Mouse (Mus musculus): Measurements from ENCODE around the gene Vmn2r18. TPM values are rescaled to one million over a fixed set of nuclear protein-coding genes. Genes with fewer than 3 reads are reported as not detected.

Vmn2r18 gene
- polyA plus RNA-seq (2015; fragmentation: Nextera tagmentation; extraction: Ambion mirVana), result 0.08 TPM in 2 replicates

DNA sequence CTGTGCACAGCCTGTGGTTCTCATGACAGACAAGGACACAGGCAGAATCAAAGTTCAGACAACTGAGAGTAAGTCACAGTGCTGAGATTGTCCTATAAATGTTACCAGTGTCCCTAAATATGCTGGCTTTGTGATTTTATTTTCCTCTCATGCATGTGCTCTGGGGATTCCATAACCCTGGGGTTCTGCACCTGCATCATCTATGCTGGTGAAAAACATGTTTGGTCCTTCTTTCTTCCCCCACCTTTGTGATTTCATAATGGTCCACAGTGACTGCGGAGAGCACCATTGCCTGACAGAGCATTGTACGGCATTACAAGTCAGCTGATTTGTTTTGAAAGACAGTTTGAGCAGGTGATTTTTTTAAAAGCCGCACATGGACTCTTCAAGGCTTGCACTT, at the start of gene Vmn2r18:
Vmn2r18 (minus strand) TSS at position 101 of the 400 bp plus-strand sequence.
- Histone ChIP-seq H3K4me2 (replicated peaks) (no peak within 1 kb of the TSS), H3K4me3 (replicated peaks) (no peak within 1 kb of the TSS), H3K27me3 (no peaks in the 10 kb centered on the region), H3K9me3 (replicated peaks) (no peaks in the 10 kb centered on the region), H3K4me1 (no peaks in the 10 kb centered on the region), H3K27ac (replicated peaks) (no peak within 1 kb of the TSS), H3K36me3 (no peaks in the 10 kb centered on the region), H3K9ac (no peak within 1 kb of the TSS)
- WGBS, result 92% methylated on average over 3 of the region's 3 CpGs
- no peak for ATAC-seq (ENCODE audit: insufficient number of reproducible peaks, low FRiP score, low TSS enrichment, low read depth)

DNA sequence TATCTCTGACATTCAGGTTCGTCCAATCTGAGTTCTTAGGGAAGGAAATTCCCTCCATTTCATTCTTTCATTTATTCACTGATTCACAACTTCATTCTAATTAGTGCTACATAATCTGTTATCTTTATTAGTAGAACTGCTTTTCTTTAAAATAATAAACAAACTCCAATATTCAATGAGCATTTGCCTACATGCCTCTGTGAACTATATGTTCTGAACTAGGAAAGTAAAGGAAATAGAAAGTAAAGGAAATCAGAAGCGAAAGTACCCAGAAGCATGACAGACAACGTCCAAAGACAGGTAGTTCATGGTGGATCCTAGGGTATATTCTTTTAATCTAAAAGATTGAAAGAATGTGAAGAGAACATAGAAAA, 45.6 kb upstream of the Vmn2r18 start:
- no peak for ATAC-seq (ENCODE audit: insufficient number of reproducible peaks, low FRiP score, low TSS enrichment, low read depth)
- Histone ChIP-seq H3K4me1 (peaks cover 8% of the 10 kb centered on the region; the same call in 1 of the 2 replicates), H3K4me2 (replicated peaks) (peak overlapping the region; percentile 58), H3K27me3 (no peaks in the 10 kb centered on the region), H3K9ac (no peak overlapping the region), H3K36me3 (peaks cover 26% of the 10 kb centered on the region), H3K27ac (replicated peaks) (0 out of 2 replicates have a peak overlapping the region, but pooled peaks have one; percentile 73), H3K4me3 (replicated peaks) (peak overlapping the region; percentile 60), H3K9me3 (replicated peaks) (no peaks in the 10 kb centered on the region)
- WGBS, result 66% methylated on average over 3 of the region's 3 CpGs

DNA sequence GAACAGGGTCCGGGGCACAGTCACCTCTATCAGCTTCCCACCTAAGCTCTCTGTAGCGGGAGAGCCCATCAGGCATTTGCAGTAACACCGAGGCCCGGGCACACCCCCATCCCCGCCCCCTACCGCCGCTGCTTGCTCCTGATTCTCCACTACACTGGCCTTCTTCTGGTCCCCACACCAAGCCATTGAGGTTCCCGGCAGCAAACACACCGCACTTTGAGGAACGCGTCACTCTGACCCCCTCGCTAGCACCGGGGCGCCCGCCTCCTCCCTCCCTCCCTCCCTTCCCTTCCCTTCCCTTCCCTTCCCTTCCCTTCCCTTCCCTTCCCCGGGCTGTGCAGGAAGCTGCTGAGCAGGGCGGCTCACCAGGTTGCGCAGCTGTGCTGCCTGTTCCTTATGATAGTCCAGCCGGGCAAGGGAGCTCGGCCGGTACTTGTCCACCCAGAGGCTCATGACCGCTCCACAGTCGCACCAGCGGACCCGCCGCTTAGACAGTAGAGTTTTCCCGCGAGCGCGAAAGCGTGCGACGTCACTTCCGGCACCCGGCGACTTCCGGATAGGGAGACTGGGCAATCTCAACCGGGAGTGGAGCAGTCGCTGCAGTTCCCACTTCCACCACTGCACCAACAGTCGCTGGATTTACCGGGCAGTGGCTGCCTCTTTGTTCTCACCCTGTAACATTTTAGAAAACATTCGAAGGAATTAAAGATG, 45.0 kb upstream of the Vmn2r18 start, which contains the start of gene Rfc3:
Rfc3 (minus strand) TSS at position 543 of the 711 bp plus-strand sequence.
- Histone ChIP-seq H3K36me3 (peaks cover 31% of the 10 kb centered on the region), H3K27me3 (no peaks in the 10 kb centered on the region), H3K9me3 (replicated peaks) (no peaks in the 10 kb centered on the region), H3K27ac (replicated peaks) (peak within 1 kb of the TSS; percentile 73), H3K4me3 (replicated peaks) (peak within 1 kb of the TSS; percentile 60), H3K4me1 (peaks cover 8% of the 10 kb centered on the region; the same call in 1 of the 2 replicates), H3K9ac (peak within 1 kb of the TSS; percentile 59), H3K4me2 (replicated peaks) (peak within 1 kb of the TSS; percentile 58)
- 1% methylated on average over 41 of the region's 42 CpGs for WGBS
- ATAC-seq (ENCODE audit: insufficient number of reproducible peaks, low FRiP score, low TSS enrichment, low read depth), result peak; percentile 97

DNA sequence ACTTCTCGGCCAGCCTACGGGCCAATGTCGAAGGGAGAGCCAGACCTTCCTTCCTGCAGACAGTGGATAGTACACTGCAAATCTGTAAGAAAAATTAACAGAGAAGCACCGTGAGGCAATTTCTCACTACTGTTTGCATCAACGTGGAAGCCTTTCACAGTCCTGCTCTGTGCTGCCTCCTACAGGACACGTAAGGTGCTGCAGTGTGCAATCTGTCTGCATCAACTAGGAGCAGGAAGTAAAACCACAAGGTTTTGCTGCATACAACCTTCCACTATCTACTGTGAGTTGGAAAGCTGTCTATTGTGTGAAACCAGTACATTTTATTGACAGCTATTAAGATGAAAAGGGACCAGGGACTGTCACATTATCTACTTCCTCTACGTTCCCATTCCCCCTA, 39.0 kb upstream of the Vmn2r18 start:
- no peak overlapping the region for H3K27ac ChIP-seq (replicated peaks)
- H3K9ac ChIP-seq, result no peak overlapping the region
- WGBS, result 96% methylated on average over 7 of the region's 7 CpGs
- ATAC-seq (ENCODE audit: insufficient number of reproducible peaks, low FRiP score, low TSS enrichment, low read depth), result no peak
- no peaks in the 10 kb centered on the region for H3K9me3 ChIP-seq (replicated peaks)
- no peak overlapping the region for H3K4me2 ChIP-seq (replicated peaks)
- H3K4me3 ChIP-seq (replicated peaks), result no peak overlapping the region
- H3K36me3 ChIP-seq, result peaks cover 80% of the 10 kb centered on the region
- no peaks in the 10 kb centered on the region for H3K27me3 ChIP-seq
- H3K4me1 ChIP-seq, result peaks cover 5% of the 10 kb centered on the region; the same call in 1 of the 2 replicates

DNA sequence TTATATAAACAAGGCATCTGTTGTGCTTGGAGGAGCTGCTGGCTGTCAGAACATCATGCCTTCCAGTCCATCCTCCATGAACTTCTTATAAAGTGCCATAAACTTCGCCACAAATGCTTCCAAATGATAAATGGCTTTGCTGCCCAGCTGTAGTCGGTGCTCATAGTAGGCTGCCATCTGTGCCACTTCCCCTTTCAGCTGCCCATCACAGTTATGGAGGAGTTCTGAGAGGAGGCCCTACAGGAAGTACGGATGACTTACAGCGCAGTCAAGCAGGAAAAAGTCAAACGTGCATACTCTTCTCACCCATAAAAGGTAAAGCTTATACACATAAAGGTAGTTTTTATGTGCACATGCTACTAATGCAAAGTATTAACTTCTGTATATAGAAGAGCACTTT, 37.0 kb upstream of the Vmn2r18 start:
- H3K36me3 ChIP-seq, result peaks cover 67% of the 10 kb centered on the region
- WGBS, result 92% methylated on average over 5 of the region's 5 CpGs
- ATAC-seq (ENCODE audit: insufficient number of reproducible peaks, low FRiP score, low TSS enrichment, low read depth), result no peak

DNA sequence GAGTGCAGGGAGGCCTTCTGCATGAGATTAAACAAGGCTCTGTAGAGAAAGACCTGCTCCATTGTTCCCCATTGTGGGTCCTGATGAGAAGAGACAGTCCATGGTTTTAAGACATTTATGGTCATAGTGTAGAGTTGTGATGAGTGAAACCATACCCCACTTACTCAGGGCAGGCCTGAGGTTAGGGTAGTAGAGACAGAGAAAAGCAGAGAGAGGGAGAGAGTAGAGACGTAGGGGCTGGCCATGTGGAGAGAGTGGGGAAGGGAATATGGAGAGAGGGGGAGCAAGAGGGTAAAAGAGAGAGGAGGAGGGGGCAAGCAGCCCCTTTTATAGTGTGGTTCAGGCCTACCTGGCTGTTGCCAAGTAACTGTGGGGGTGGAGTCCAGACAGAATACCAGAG, 36.3 kb upstream of the Vmn2r18 start:
- no peak overlapping the region for H3K4me2 ChIP-seq (replicated peaks)
- WGBS, result 96% methylated on average over 1 of the region's 1 CpGs
- no peak overlapping the region for H3K9ac ChIP-seq
- H3K4me3 ChIP-seq (replicated peaks), result no peak overlapping the region
- no peaks in the 10 kb centered on the region for H3K27me3 ChIP-seq
- ATAC-seq (ENCODE audit: insufficient number of reproducible peaks, low FRiP score, low TSS enrichment, low read depth), result no peak; the same call in 1 of the 2 replicates
- peaks cover 60% of the 10 kb centered on the region for H3K36me3 ChIP-seq
- no peaks in the 10 kb centered on the region for H3K9me3 ChIP-seq (replicated peaks)
- no peak overlapping the region for H3K27ac ChIP-seq (replicated peaks)
- H3K4me1 ChIP-seq, result no peaks in the 10 kb centered on the region

More for the DNA sequence above, 37.0 kb upstream of the Vmn2r18 start:
- Histone ChIP-seq H3K4me1 (no peaks in the 10 kb centered on the region), H3K27ac (replicated peaks) (no peak overlapping the region), H3K27me3 (no peaks in the 10 kb centered on the region), H3K4me2 (replicated peaks) (no peak overlapping the region), H3K4me3 (replicated peaks) (no peak overlapping the region), H3K9me3 (replicated peaks) (no peaks in the 10 kb centered on the region), H3K9ac (no peak overlapping the region)

DNA sequence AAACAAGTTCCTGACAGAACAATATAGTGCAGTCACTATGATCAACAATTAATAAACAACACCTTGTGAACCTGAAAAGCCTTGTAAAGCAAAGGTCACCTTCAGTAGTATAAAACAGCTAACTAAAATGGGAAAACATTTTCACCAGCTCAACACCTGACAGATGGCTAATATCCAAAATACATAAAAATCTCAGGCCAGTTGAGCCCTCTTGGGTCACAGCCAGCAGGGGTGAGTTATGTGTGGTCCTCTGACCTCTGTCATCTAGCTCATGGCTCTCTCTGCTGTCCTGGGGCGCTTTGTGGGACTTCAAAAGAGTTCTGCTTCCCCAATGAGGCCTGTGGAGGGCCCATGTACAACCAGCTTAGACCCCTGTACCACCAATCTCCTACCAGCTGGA, 4.1 kb downstream of the Vmn2r18 start:
- Histone ChIP-seq H3K27ac (replicated peaks) (no peak overlapping the region), H3K9me3 (replicated peaks) (no peaks in the 10 kb centered on the region), H3K4me1 (no peaks in the 10 kb centered on the region), H3K27me3 (no peaks in the 10 kb centered on the region), H3K4me3 (replicated peaks) (no peak overlapping the region), H3K4me2 (replicated peaks) (no peak overlapping the region), H3K36me3 (no peaks in the 10 kb centered on the region), H3K9ac (no peak overlapping the region)
- ATAC-seq (ENCODE audit: insufficient number of reproducible peaks, low FRiP score, low TSS enrichment, low read depth), result no peak
- 42% methylated on average over 1 of the region's 1 CpGs for WGBS

Other genes starting within 250 kb of the Vmn2r18 start
- gene Gm42906, start 177.9 kb downstream of the Vmn2r18 start, polyA plus RNA-seq (2015; fragmentation: Nextera tagmentation; extraction: Ambion mirVana), result not detected in 2 replicates
- 71.4 and 76.8 TPM in 2 replicates for gene Rfc3, start 45.2 kb upstream of the Vmn2r18 start, polyA plus RNA-seq (2015; fragmentation: Nextera tagmentation; extraction: Ambion mirVana)

Measured in embryonic facial prominence, embryonic 15.5 days (tissue).